Mouse (Mus musculus) thymus, adult 2 months (tissue): ENCODE measurements around the gene Gm49378.

Source experiments
- CTCF ChIP-seq: fragments of 200-500 bp; IDR thresholded peaks from 2 replicates; pipeline ENCODE4 v1.5.1; 2012; ENCODE audit warnings: mild to moderate bottlenecking, control low read depth, low read length, moderate library complexity, borderline replicate concordance; ENCODE audit not compliant: control insufficient read depth, poor library complexity, insufficient read depth; ENCODE audit errors: extremely low read depth
- POLR2A ChIP-seq: fragments of 200-500 bp; IDR thresholded peaks from 2 replicates; pipeline ENCODE4 v1.6.1; 2012; ENCODE audit warnings: mild to moderate bottlenecking, low read length, control low read depth, moderate library complexity; ENCODE audit not compliant: control insufficient read depth, poor library complexity, insufficient read depth; ENCODE audit errors: extremely low read depth

- no peak; the same call in 1 of the 2 replicates for TF ChIP-seq CTCF
- TF ChIP-seq POLR2A, result no peak
Observed at GRCm38 (mm10) chr14:55581981-55582681, 55.6 kb downstream of the Gm49378 start.
